ENCODE assay signal across 8 mouse cellular contexts in the genomic region with DNA sequence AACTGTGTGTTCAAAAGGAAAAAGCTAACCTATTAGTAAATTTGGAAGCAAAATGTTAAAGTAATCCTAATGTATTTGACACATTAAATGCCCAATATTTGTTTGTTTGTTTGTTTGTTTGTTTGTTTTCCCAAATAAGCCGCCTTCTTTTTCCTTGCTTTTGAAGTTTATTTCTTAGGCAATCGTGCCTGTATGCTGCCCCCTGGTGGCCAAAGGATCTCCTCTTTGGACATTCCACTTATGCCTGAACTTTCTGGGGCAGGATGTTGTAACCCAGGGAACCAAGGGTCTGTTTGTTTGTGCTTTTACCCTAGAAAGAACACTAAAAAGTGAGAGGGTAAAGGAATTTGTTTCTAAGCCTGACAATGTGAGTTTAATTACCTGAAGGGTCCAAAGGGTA. TPM values are rescaled to one million over a fixed set of nuclear protein-coding genes. Genes with fewer than 3 reads are reported as not detected.
DNase-seq lines count a peak whose midpoint lies in the region; ATAC-seq lines count a peak whose summit lies in the region.

No protein-coding gene starts in this region.

- H3K27ac ChIP-seq in liver, embryonic 12.5 days: no peak overlapping the region
- no peak overlapping the region for H3K27ac ChIP-seq in intestine, embryonic 15.5 days
- H3K27ac ChIP-seq in liver, embryonic 13.5 days: no peak overlapping the region

- H3K27me3 ChIP-seq in liver, embryonic 12.5 days (replicated peaks): no peaks in the 10 kb centered on the region
- H3K27me3 ChIP-seq in intestine, embryonic 15.5 days (replicated peaks): no peaks in the 10 kb centered on the region
- H3K27me3 ChIP-seq in liver, embryonic 13.5 days: no peaks in the 10 kb centered on the region

- H3K4me1 ChIP-seq in liver, embryonic 12.5 days: peaks cover 17% of the 10 kb centered on the region
- no peaks in the 10 kb centered on the region for H3K4me1 ChIP-seq in intestine, embryonic 15.5 days (replicated peaks)
- H3K4me1 ChIP-seq in liver, embryonic 13.5 days (replicated peaks): 0 out of 2 replicates have a peak, but pooled peaks cover 10% of the 10 kb centered on the region

- ATAC-seq in liver, embryonic 12.5 days: no peak
- peak; percentile 49; the same call in 1 of the 2 replicates for ATAC-seq in intestine, embryonic 15.5 days
- ATAC-seq in liver, embryonic 13.5 days (ENCODE audit: low read depth): no peak

- H3K9me3 ChIP-seq in liver, embryonic 12.5 days (replicated peaks): no peaks in the 10 kb centered on the region
- H3K9me3 ChIP-seq in intestine, embryonic 15.5 days: no peaks in the 10 kb centered on the region
- no peaks in the 10 kb centered on the region for H3K9me3 ChIP-seq in liver, embryonic 13.5 days (replicated peaks)

- H3K4me3 ChIP-seq in liver, embryonic 12.5 days: no peak overlapping the region
- no peak overlapping the region for H3K4me3 ChIP-seq in intestine, embryonic 15.5 days (replicated peaks)
- no peak overlapping the region for H3K4me3 ChIP-seq in liver, embryonic 13.5 days (replicated peaks)

- H3K36me3 ChIP-seq in liver, embryonic 12.5 days: no peaks in the 10 kb centered on the region
- H3K36me3 ChIP-seq in intestine, embryonic 15.5 days: no peaks in the 10 kb centered on the region
- no peaks in the 10 kb centered on the region for H3K36me3 ChIP-seq in liver, embryonic 13.5 days

- no peak overlapping the region for H3K4me2 ChIP-seq in liver, embryonic 12.5 days
- no peak overlapping the region for H3K4me2 ChIP-seq in intestine, embryonic 15.5 days (replicated peaks)
- no peak overlapping the region for H3K4me2 ChIP-seq in liver, embryonic 13.5 days

- no peak overlapping the region for H3K9ac ChIP-seq in liver, embryonic 12.5 days
- H3K9ac ChIP-seq in intestine, embryonic 15.5 days: no peak overlapping the region
- no peak overlapping the region for H3K9ac ChIP-seq in liver, embryonic 13.5 days

- 22% methylated on average over 2 of the region's 2 CpGs for WGBS in liver, embryonic 12.5 days (ENCODE audit: insufficient replicate concordance)
- 14% methylated on average over 2 of the region's 2 CpGs for WGBS in intestine, embryonic 15.5 days
- 16% methylated on average over 2 of the region's 2 CpGs for WGBS in liver, embryonic 13.5 days (ENCODE audit: insufficient replicate concordance)

- DNase-seq in liver: peak; percentile 83
- DNase-seq in adrenal gland, postnatal 10 days: peak; percentile 92
- peak; percentile 91 for DNase-seq in embryo, embryonic 10.5 days (ENCODE audit: low spot score)
- peak; percentile 43 for DNase-seq in liver, embryonic 13.5 days
- peak; percentile 72 for DNase-seq in retina, postnatal 7 days (ENCODE audit: low read depth, low spot score)
- DNase-seq in thymus, postnatal 4 days: peak; percentile 91

RNA-seq across cellular contexts. Expression of gene Ing2, which starts 17.8 kb away (rescaled TPM):
- 14.9 and 15.1 TPM in 2 replicates for polyA plus RNA-seq in liver, embryonic 12.5 days (2016; fragmentation: Nextera tagmentation; extraction: Ambion mirVana)
- 10 to 100 TPM; 18.4 to 23.0 TPM for total RNA-seq in adrenal gland, postnatal 10 days (2021)
- 12.1 and 15.8 TPM in 2 replicates for polyA plus RNA-seq in intestine, embryonic 15.5 days (2015; fragmentation: Nextera tagmentation; extraction: Ambion mirVana)
- polyA plus RNA-seq in liver, embryonic 13.5 days (2015; fragmentation: Nextera tagmentation; extraction: Ambion mirVana): 8.6 and 9.9 TPM in 2 replicates

RNA-seq across cellular contexts. Expression of gene Cdkn2aip, which starts 20.6 kb away (rescaled TPM):
- polyA plus RNA-seq in liver, embryonic 12.5 days (2016; fragmentation: Nextera tagmentation; extraction: Ambion mirVana): 17.1 and 18.4 TPM in 2 replicates
- total RNA-seq in adrenal gland, postnatal 10 days (2021): 10 to 100 TPM; 13.4 to 14.4 TPM
- 21.7 and 24.1 TPM in 2 replicates for polyA plus RNA-seq in intestine, embryonic 15.5 days (2015; fragmentation: Nextera tagmentation; extraction: Ambion mirVana)
- 13.5 and 16.1 TPM in 2 replicates for polyA plus RNA-seq in liver, embryonic 13.5 days (2015; fragmentation: Nextera tagmentation; extraction: Ambion mirVana)
